Mouse (Mus musculus): ENCODE measurements around the gene Nek7.

Gene Nek7

DNA sequence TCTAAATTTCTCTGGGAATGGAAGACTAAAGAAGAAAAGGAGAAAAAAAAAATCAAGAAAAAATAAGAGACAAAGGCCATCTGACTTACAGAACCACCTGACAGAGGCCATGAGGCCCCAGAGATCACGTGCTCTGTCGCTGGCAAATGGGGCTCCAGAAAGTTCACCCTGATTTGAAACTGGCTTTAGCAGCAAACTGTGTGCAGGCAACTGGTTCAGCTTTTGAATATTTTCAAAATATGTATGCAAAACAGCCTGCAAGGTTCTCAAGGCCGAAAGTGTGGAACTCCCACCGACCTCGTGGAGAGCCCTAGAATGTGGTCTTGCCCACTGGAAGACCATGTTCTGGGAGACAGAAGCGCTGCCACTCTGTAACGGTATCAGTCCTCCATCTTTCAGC is 11.6 kb downstream of the Nek7 start:
- no peak for DNase-seq (ENCODE audit: low read depth, low spot score)

- no peak for DNase-seq (ENCODE audit: low read depth, low spot score)
Observed at GRCm38 (mm10) chr1:138607862-138608261, 12.1 kb downstream of the Nek7 start.

GRCm38 (mm10) chr1:138606771-138607170 is 13.2 kb downstream of the Nek7 start:
- DNase-seq (ENCODE audit: low read depth, low spot score): no peak

DNA sequence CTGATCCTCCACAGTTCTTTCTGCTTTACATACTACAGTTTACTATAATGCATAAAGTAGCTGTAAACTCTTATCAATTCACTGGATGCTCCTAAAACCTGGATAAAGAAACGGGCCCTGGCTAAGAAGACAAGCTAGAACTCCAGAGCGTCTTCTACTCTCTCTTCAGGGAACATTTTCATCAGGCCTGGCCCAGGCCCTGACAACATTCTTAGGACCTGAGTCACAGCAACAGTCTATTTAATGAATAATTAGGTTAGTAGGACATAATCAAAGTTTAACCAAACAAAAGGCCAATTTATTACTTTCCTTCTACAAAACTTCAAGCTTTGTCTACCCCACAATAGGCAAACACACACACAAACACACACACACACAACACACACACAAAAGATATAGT is 15.2 kb downstream of the Nek7 start:
- DNase-seq (ENCODE audit: low read depth, low spot score): no peak

GRCm38 (mm10) chr1:138603974-138604373 is 16.0 kb downstream of the Nek7 start:
- DNase-seq (ENCODE audit: low read depth, low spot score): no peak

DNA sequence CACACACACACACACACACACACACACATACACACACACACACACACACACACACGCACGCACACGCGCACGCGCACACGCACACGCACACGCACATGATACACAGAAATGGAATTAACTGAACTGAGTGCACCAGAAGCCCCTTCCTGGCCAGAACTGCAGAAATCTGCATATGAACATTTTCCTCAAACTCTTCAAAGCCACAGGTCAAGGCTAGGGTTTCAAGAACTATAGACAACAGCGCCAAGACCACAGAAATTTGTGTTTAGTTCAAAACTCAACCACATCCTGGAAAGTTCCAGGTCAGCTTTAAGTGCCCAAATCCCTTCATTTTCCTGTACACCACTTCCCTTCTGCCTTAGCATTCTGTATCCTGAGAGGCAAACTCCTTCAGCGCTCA is 21.9 kb downstream of the Nek7 start:
- no peak for DNase-seq (ENCODE audit: low read depth, low spot score)

GRCm38 (mm10) chr1:138596127-138596706 is 23.7 kb downstream of the Nek7 start:
- no peak for DNase-seq (ENCODE audit: low read depth, low spot score)

DNA sequence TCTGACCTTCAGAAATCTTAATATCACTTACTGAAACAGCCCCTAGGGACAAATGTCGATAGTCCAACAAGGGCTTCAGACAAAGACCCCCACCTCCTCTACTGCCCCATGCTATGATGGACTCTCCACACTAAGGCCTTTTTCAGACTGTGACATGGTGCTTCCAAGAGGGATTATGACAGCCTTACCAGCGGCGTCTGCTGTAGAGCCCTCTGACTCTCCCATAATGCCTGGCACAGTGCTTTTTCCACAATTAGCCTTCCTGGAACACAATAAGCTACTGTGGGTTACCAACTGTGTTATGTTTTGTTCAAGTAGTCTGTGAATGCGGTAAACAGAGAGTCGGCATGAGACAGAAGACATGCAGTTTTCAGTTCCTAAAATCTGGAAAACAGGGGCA is 25.0 kb downstream of the Nek7 start:
- no peak for DNase-seq (ENCODE audit: low read depth, low spot score)

DNA sequence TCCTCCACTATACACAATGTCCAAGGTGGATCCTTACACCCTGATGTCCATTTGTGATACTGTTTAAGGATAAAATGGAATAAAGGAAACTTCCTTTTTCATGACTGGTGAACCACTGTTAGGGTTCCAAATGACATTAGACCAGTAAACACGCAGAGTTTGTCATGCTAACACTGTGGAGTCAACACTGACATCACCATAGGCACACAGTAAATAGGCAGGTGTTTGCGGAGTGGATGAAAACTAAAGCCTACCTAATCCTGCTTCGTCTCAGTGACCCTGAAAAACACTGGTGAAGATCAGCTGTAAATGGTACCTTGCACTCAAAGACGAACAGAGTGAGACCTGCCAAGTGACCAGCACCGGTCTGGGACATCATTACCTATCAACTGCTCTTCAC is 26.0 kb downstream of the Nek7 start:
- no peak for DNase-seq (ENCODE audit: low read depth, low spot score)

DNA sequence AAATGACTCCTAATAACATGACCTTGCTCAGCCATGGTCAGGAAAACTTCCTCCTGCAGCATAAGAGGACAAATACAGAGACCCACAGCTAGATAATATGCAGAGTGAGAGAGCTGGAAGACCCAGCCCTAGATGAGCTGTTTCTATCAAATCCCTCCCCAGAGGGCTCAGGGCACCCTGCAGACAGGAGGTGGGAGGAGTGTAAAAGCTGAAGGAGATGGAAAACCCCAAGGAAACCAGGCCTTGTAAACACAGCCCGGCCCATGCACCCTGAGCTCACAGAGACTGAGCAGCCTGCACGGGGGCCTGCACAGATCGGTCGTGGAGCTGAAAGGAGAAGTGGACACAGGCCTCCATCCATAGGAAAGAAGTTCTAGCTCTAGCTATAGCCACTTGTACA is 27.5 kb downstream of the Nek7 start:
- DNase-seq (ENCODE audit: low read depth, low spot score): no peak

DNA sequence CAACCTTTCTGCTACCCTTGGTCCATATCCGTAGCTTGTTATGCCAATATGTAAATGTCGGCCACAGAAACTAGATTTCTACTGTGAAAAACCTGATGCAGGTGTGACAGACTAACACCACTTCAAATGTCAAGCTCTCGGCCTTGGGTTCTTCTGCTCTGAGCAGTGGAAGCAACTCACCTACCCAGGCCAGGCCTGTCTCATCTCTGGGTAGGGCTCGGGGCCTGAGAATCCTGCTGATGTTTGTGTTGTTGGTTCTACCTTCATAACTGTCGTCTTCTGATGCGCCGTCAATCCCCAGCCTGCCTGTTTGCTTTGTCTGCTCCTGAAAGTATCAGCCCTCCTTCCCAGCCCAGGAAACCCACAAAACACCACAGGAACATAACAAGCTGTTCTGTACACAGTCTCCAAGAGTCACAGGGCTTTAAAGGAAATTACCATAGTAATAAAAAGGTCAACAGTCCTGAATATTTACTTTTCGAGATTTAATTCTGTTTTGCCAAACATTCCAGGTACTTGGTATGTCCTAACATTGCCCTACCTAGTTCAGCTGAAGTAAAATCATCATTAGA is 29.4 kb downstream of the Nek7 start:
- DNase-seq (ENCODE audit: low read depth, low spot score): no peak

DNA sequence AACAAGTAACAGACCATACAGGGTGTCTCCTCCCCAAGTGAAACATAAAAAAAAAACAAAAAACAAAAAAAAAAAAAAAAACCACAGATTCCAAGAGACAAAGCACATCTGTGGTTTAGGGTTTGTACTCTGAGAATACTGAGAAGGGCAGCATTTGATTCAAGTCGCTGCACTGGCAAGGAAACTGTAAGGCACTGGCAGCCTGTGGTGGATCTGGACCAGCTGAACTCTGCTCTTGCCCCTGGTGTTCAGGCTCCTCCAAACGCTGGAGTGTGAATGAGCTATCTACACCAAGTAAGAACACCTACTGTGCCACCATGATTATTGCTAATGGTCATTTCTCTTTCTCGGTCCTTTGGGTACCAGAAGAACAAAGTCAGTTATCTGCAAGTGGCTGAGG is 30.8 kb downstream of the Nek7 start:
- no peak for DNase-seq (ENCODE audit: low read depth, low spot score)

GRCm38 (mm10) chr1:138587812-138588211 is 32.1 kb downstream of the Nek7 start:
- no peak for DNase-seq (ENCODE audit: low read depth, low spot score)

- DNase-seq (ENCODE audit: low read depth, low spot score): no peak
Observed at GRCm38 (mm10) chr1:138586891-138587290, 33.0 kb downstream of the Nek7 start.

GRCm38 (mm10) chr1:138584423-138585013 is 35.4 kb downstream of the Nek7 start:
- DNase-seq (ENCODE audit: low read depth, low spot score): no peak

DNA sequence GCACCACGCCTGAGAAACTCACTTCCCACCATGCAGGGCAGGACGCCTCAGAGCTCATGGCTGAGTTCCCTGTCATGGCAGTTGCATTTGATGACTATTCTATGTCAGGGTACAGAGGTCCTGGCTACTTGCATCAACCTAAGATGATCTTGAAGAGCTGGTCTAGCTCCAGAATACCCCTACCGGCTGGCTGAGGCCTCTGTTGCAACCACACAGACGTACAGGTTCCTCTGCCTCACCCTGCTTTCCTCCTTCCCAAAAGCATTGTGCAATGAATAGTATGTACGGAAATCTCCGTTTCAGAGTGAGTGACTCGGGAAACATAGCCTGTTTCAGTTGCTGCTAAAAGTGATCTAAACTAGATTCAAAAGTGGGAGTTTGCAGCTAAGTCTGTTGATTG is 37.7 kb downstream of the Nek7 start:
- no peak for DNase-seq (ENCODE audit: low read depth, low spot score)

GRCm38 (mm10) chr1:138579822-138580492 is 40.0 kb downstream of the Nek7 start:
- no peak for DNase-seq (ENCODE audit: low read depth, low spot score)

- no peak for DNase-seq (ENCODE audit: low read depth, low spot score)
Observed at GRCm38 (mm10) chr1:138579207-138579606, 40.7 kb downstream of the Nek7 start.

DNA sequence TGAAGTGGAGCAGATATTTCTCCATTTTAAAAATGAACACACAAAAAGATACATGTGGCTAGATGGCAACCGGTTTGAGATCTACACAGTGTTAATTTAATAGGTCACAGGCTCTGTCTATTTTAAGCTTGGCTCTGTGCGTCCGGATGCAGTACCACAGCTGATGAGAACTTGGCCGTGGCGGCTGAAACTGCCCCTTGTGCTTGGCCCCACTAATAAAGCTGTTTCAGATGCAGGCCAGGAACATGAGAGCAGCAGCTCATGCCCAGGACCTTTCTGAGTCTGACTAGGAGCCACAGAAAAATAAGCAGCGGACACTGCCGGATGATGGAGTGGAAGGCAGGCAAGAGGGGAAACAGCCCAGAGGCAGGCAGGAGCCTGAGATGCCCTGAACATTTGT is 43.1 kb downstream of the Nek7 start:
- no peak for DNase-seq (ENCODE audit: low read depth, low spot score)

DNA sequence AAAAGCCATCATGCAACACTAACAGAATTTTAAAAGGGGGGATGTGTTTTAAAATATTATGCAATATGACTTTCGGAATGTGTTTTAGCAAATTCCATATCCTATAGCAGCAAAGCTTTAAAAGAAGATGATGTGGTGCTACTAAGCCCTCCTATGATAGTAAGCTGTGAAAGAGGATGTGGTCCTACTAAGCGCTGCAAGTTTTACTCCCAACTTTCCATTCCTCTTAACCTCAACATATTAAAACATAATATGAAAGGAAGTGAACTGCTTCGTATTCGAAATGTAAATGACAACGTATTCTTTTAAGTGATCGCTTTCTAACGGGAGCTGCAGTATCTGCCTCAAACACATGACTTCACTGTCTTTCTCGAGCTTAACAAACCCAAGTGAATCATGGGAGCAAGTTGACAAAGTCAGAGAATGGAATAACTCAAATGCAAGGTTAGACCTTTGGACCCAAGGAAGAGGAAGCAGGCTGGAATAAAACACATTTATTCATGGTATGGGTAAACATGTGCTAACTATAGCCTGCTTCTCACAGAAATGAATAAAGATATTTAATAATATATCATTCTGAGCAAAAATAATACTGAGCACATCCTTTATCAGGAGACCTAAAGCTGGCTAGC is 43.8 kb downstream of the Nek7 start:
- no peak for DNase-seq (ENCODE audit: low read depth, low spot score)

GRCm38 (mm10) chr1:138575629-138576028 is 44.3 kb downstream of the Nek7 start:
- DNase-seq (ENCODE audit: low read depth, low spot score): no peak

- DNase-seq (ENCODE audit: low read depth, low spot score): no peak
Observed at GRCm38 (mm10) chr1:138571565-138572361, 48.2 kb downstream of the Nek7 start.

All from telencephalon, adult 2 months (tissue).